In genomic region chr6:4496428-4496827, GRCm38 (mm10) we compare ENCODE assay signal across 23 mouse cellular contexts. TPM values are rescaled to one million over a fixed set of nuclear protein-coding genes. Genes with fewer than 3 reads are reported as not detected.
DNase-seq lines count a peak whose midpoint lies in the region; ATAC-seq and TF ChIP-seq lines count a peak whose summit lies in the region.
"Had no signal": no experiment of that assay in that cellular context is flagged by ENCODE, and none has a peak within 500 bp of the region (broad histone marks: within the 10 kb centered on the region; RNA-seq: fewer than 3 reads in every experiment).

No protein-coding gene starts in this region.

- H3K79me2 ChIP-seq in myocyte (ENCODE audit: control insufficient read depth, insufficient read depth), result no peaks in the 10 kb centered on the region

- ATAC-seq in limb, embryonic 14.5 days (ENCODE audit: low FRiP score, low read depth), result peak; percentile 75
- no peak for ATAC-seq in megakaryocyte progenitor cell, adult 5-6 weeks (replicated peaks; ENCODE audit: poor library complexity)
- ATAC-seq: activated CD4-positive, CD25-positive, alpha-beta regulatory T cell, adult 4 months; CD4-positive, CD25-positive, alpha-beta regulatory T cell, adult 4 months; Patski had no signal

- no peak for TF ChIP-seq POLR2A in limb, embryonic 14.5 days (IDR thresholded peaks at IDR 0.05; ENCODE audit: borderline replicate concordance, extremely low read depth, insufficient read depth, insufficient read length)
- TF ChIP-seq POLR2A in myocyte (IDR thresholded peaks at IDR 0.05; ENCODE audit: insufficient read length, low read depth), result no peak

- 0 out of 2 replicates have a peak overlapping the region, but pooled peaks have one; percentile 15 for H3K27ac ChIP-seq in limb, embryonic 10.5 days
- H3K27ac ChIP-seq in limb, embryonic 14.5 days (replicated peaks; ENCODE audit: low read depth, low read length), result 0 out of 2 replicates have a peak overlapping the region, but pooled peaks have one; percentile 28

- no peak overlapping the region for H3K4me3 ChIP-seq in limb, embryonic 10.5 days
- no peak overlapping the region for H3K4me3 ChIP-seq in limb, embryonic 14.5 days (replicated peaks; ENCODE audit: low read length)
- H3K4me3 ChIP-seq in myocyte, result no peak overlapping the region

- DNase-seq in limb, embryonic 10.5 days (ENCODE audit: low spot score), result no peak
- DNase-seq in limb, embryonic 14.5 days (ENCODE audit: low spot score), result no peak
- DNase-seq in layer of hippocampus, postnatal 25 days (ENCODE audit: extremely low spot score in 1 of 2, low spot score in 1 of 2), result no peak
- no peak for DNase-seq in adrenal gland, adult 18-20 months (ENCODE audit: low spot score in 2 of 2)
- DNase-seq: adrenal gland, adult 2 months; adrenal gland, adult 8-10 months; adrenal gland, postnatal 10 days; adrenal gland, postnatal 14 days; adrenal gland, postnatal 25 days; adrenal gland, postnatal 36 days; B cell, adult 2 months; cerebellum, adult 11 months; cerebellum, adult 11-12 months; cerebellum, adult 18-20 months; cerebellum, adult 2 months had no signal

- H3K4me2 ChIP-seq in limb, embryonic 14.5 days (replicated peaks; ENCODE audit: low read depth, low read length, severe bottlenecking), result no peak overlapping the region
- no peak overlapping the region for H3K4me2 ChIP-seq in myocyte (ENCODE audit: low read depth)

- no peaks in the 10 kb centered on the region for H3K4me1 ChIP-seq in limb, embryonic 10.5 days
- no peaks in the 10 kb centered on the region for H3K4me1 ChIP-seq in limb, embryonic 14.5 days (ENCODE audit: control insufficient read depth, insufficient read depth, low read length)

- H3K36me3 ChIP-seq in limb, embryonic 10.5 days, result no peaks in the 10 kb centered on the region
- H3K36me3 ChIP-seq in limb, embryonic 14.5 days (ENCODE audit: control insufficient read depth, insufficient read depth, low read length), result no peaks in the 10 kb centered on the region
- H3K36me3 ChIP-seq in myocyte (ENCODE audit: control insufficient read depth, insufficient read depth), result no peaks in the 10 kb centered on the region
- H3K36me3 ChIP-seq: G1E had no signal

- H3K27me3 ChIP-seq in limb, embryonic 10.5 days (ENCODE audit: low read depth, poor library complexity, severe bottlenecking), result no peaks in the 10 kb centered on the region
- no peaks in the 10 kb centered on the region for H3K27me3 ChIP-seq in limb, embryonic 14.5 days (ENCODE audit: control insufficient read depth, insufficient read depth, low read length)
- H3K27me3 ChIP-seq in myocyte (ENCODE audit: control insufficient read depth, insufficient read depth, insufficient read length), result no peaks in the 10 kb centered on the region
- H3K27me3 ChIP-seq: CH12.LX, Patski had no signal

- H3ac ChIP-seq in myocyte (ENCODE audit: control insufficient read depth, insufficient read length), result no peak overlapping the region

- H3K9me3 ChIP-seq in limb, embryonic 10.5 days (replicated peaks), result no peaks in the 10 kb centered on the region
- no peaks in the 10 kb centered on the region for H3K9me3 ChIP-seq in limb, embryonic 14.5 days (ENCODE audit: control insufficient read depth, low read length)
- H3K9me3 ChIP-seq: G1E had no signal

- no peak overlapping the region for H3K9ac ChIP-seq in limb, embryonic 14.5 days (ENCODE audit: low read depth, low read length, severe bottlenecking)

- WGBS in limb, embryonic 10.5 days, result 86% methylated on average over 1 of the region's 1 CpGs
- WGBS in limb, embryonic 14.5 days, result 86% methylated on average over 1 of the region's 1 CpGs

TF ChIP-seq in myocyte, 11 proteins besides CTCF, POLR2A, EP300 and RAD21:
- TF ChIP-seq POLR2AphosphoS2 (IDR thresholded peaks at IDR 0.05; ENCODE audit: insufficient read length, low read depth) (no peak), TCF12 (IDR thresholded peaks at IDR 0.05; ENCODE audit: insufficient read depth, poor library complexity, severe bottlenecking) (peak; percentile 10), TCF3 (IDR thresholded peaks at IDR 0.05; ENCODE audit: insufficient read length, low read depth) (no peak), MYOD1 (IDR thresholded peaks at IDR 0.05; ENCODE audit: control insufficient read depth in 1 of 3, insufficient read length in 2 of 3, low read depth in 2 of 3) (peak in 2 of 3 experiments; percentile 54 to 60), USF1 (IDR thresholded peaks at IDR 0.05; ENCODE audit: low read depth) (no peak), E2F4 (IDR thresholded peaks at IDR 0.05; ENCODE audit: insufficient read depth) (no peak), MYOG (IDR thresholded peaks at IDR 0.05; ENCODE audit: control insufficient read depth in 1 of 3, insufficient read depth in 1 of 3, insufficient read length in 2 of 3, low read depth in 2 of 3) (peak in 2 of 3 experiments; percentile 8 to 44)

RNA-seq across cellular contexts. Expression of gene Col1a2, which starts 8.2 kb away (rescaled TPM):
- 109 and 248 TPM in 2 replicates for polyA plus RNA-seq in limb, embryonic 10.5 days (2016; fragmentation: Nextera tagmentation; extraction: Ambion mirVana)
- polyA plus RNA-seq in limb, embryonic 14.5 days (2012; rRNA removed), result 1,303 and 1,310 TPM in 2 replicates
- polyA plus RNA-seq in limb, embryonic 14.5 days (2014; fragmentation: Nextera tagmentation; extraction: Ambion mirVana), result 1,790 and 1,964 TPM in 2 replicates
- 627 TPM for polyA plus RNA-seq in myocyte (2012; fragmentation: generic; extraction: Trizol)
- total RNA-seq in layer of hippocampus, postnatal 25 days (2021), result 10 to 100 TPM; 17.0 to 18.9 TPM
- 10 to 100 TPM; 51.2 to 77.6 TPM for total RNA-seq in adrenal gland, adult 18-20 months (2021)
- 0.15 TPM in 1 of 2 replicates, not detected in the other for total RNA-seq in megakaryocyte progenitor cell, adult 5-6 weeks (2015)
- total RNA-seq in megakaryocyte progenitor cell, adult 5-6 weeks (2017), result not detected in 2 replicates
- total RNA-seq: CH12.LX, MEL had no signal
- polyA plus RNA-seq: activated CD4-positive, CD25-positive, alpha-beta regulatory T cell, adult 4 months; G1E had no signal

Comparison
In these comparisons a context has a peak if more than half of its experiments do, and no peak if none do; other contexts are left out.
1. RNA of gene Col1a2, which starts 8.2 kb away (total RNA-seq): 51.2 to 77.6 TPM in adrenal gland, adult 18-20 months and 17.0 to 18.9 TPM in layer of hippocampus, postnatal 25 days; 0.15 TPM in megakaryocyte progenitor cell, adult 5-6 weeks; every median in the first group is over 10 times any median in the second.